Mouse (Mus musculus) liver, embryonic 11.5 days (tissue): Measurements from ENCODE around the gene Nsg1. TPM values are rescaled to one million over a fixed set of nuclear protein-coding genes. Genes with fewer than 3 reads are reported as not detected.

ENCODE experiments used
- ATAC-seq: fragments of 200-750 bp; cut with Nextera tagmentation; replicated peaks from 2 replicates; pipeline ENCODE4 v1.8.0; 2017; ENCODE audit warnings: moderate number of reproducible peaks, mild to moderate bottlenecking, moderate TSS enrichment, moderate library complexity; ENCODE audit not compliant: low FRiP score
- DNase-seq: peaks from one replicate; pipeline ENCODE4 v3.0.0-alpha.2; 2017; ENCODE audit warnings: low spot score
- H3K27ac ChIP-seq: fragments of 300-500 bp; sonication (generic); 2 replicates; pipeline ENCODE4 v1.5.1; 2014; ENCODE audit warnings: mild to moderate bottlenecking, low read depth, low read length, control low read depth
- H3K27me3 ChIP-seq: fragments of 300-500 bp; sonication (generic); replicated peaks from 2 replicates; pipeline ENCODE4 v1.6.1; 2014; ENCODE audit warnings: low read length, mixed read lengths; ENCODE audit not compliant: control insufficient read depth, insufficient read depth
- H3K36me3 ChIP-seq: fragments of 300-500 bp; sonication (generic); 2 replicates; pipeline ENCODE4 v1.6.1; 2014; ENCODE audit warnings: mild to moderate bottlenecking, low read length, moderate library complexity, mixed read lengths; ENCODE audit not compliant: control insufficient read depth, insufficient read depth
- H3K4me1 ChIP-seq: fragments of 300-500 bp; sonication (generic); replicated peaks from 2 replicates; pipeline ENCODE4 v1.6.1; 2014; ENCODE audit warnings: low read length, mixed read lengths; ENCODE audit not compliant: control insufficient read depth, insufficient read depth
- H3K4me2 ChIP-seq: fragments of 300-500 bp; sonication (generic); 2 replicates; pipeline ENCODE4 v1.6.1; 2014; ENCODE audit warnings: mild to moderate bottlenecking, control low read depth, moderate library complexity
- H3K4me3 ChIP-seq: fragments of 300-500 bp; sonication (generic); 2 replicates; pipeline ENCODE4 v1.5.1; 2014; ENCODE audit warnings: low read depth, low read length, control low read depth
- H3K9ac ChIP-seq: fragments of 300-500 bp; sonication (generic); 2 replicates; pipeline ENCODE4 v1.6.1; 2014; ENCODE audit warnings: low read depth, low read length, control low read depth
- H3K9me3 ChIP-seq: fragments of 300-500 bp; sonication (generic); 2 replicates; pipeline ENCODE4 v1.6.1; 2016; ENCODE audit warnings: low read length, inconsistent platforms, mixed read lengths; ENCODE audit not compliant: control insufficient read depth
- WGBS: fragments of 180-500 bp; shearing (Covaris S2); extraction: QIAGEN DNeasy Blood & Tissue Kit; methylation state at CpG from one replicate; pipeline ENCODE4 v1.1.7; 2014; 5-methylcytosine and 5-hydroxymethylcytosine counted together
- polyA plus RNA-seq: library from polyadenylated mRNA; unstranded; fragments of >200 nt; fragmentation: Nextera tagmentation; extraction: Ambion mirVana; gene quantifications from 2 replicates; pipeline ENCODE4 v1.2.1, GENCODE M21; 2014

Gene Nsg1
- polyA plus RNA-seq, 1 experiment from 2014 or later: 5.6 TPM

GRCm38 (mm10) chr5:38126519-38127306 is 33.0 kb downstream of the Nsg1 start:
- whole genome bisulfite sequencing: 84% methylated on average over 13 of the region's 13 CpGs
- ATAC-seq (no peak), DNase-seq (no peak)
- Histone ChIP-seq H3K4me2 (no peak overlapping the region), H3K36me3 (peaks cover 7% of the 10 kb centered on the region; the same call in 1 of the 2 replicates), H3K27ac (no peak overlapping the region), H3K9ac (no peak overlapping the region), H3K4me1 (no peaks in the 10 kb centered on the region), H3K27me3 (no peaks in the 10 kb centered on the region), H3K9me3 (no peaks in the 10 kb centered on the region), H3K4me3 (no peak overlapping the region)

GRCm38 (mm10) chr5:38121699-38122098 is 38.0 kb downstream of the Nsg1 start:
- Histone ChIP-seq H3K27me3 (no peaks in the 10 kb centered on the region), H3K4me3 (no peak overlapping the region), H3K36me3 (no peaks in the 10 kb centered on the region), H3K9me3 (no peaks in the 10 kb centered on the region), H3K4me1 (no peaks in the 10 kb centered on the region), H3K4me2 (no peak overlapping the region), H3K27ac (no peak overlapping the region), H3K9ac (no peak overlapping the region)
- no peak for ATAC-seq
- WGBS: 70% methylated on average over 7 of the region's 7 CpGs
- DNase-seq: no peak

- Histone ChIP-seq H3K4me3 (no peak overlapping the region), H3K27ac (no peak overlapping the region), H3K9me3 (no peaks in the 10 kb centered on the region), H3K9ac (no peak overlapping the region), H3K36me3 (peaks cover 2% of the 10 kb centered on the region; the same call in 1 of the 2 replicates), H3K4me1 (no peaks in the 10 kb centered on the region), H3K27me3 (no peaks in the 10 kb centered on the region), H3K4me2 (no peak overlapping the region)
- DNase-seq (no peak), ATAC-seq (no peak)
- WGBS: 91% methylated on average over 5 of the region's 5 CpGs
Observed at GRCm38 (mm10) chr5:38119268-38119667, 40.4 kb downstream of the Nsg1 start.

- no peak for ATAC-seq
- Histone ChIP-seq H3K27ac (no peak overlapping the region), H3K9me3 (no peaks in the 10 kb centered on the region), H3K4me3 (no peak overlapping the region), H3K9ac (no peak overlapping the region), H3K4me1 (no peaks in the 10 kb centered on the region), H3K36me3 (peaks cover 2% of the 10 kb centered on the region; the same call in 1 of the 2 replicates), H3K4me2 (no peak overlapping the region), H3K27me3 (no peaks in the 10 kb centered on the region)
- DNase-seq: no peak
- WGBS: 90% methylated on average over 1 of the region's 1 CpGs
Observed at GRCm38 (mm10) chr5:38117056-38117455, 42.7 kb downstream of the Nsg1 start.

- DNase-seq (no peak), ATAC-seq (no peak)
- H3K9ac ChIP-seq: no peak overlapping the region
- no peaks in the 10 kb centered on the region for H3K4me1 ChIP-seq
- no peaks in the 10 kb centered on the region for H3K27me3 ChIP-seq
- WGBS: 96% methylated on average over 2 of the region's 2 CpGs
- H3K36me3 ChIP-seq: peaks cover 2% of the 10 kb centered on the region; the same call in 1 of the 2 replicates
- H3K27ac ChIP-seq: no peak overlapping the region
- H3K9me3 ChIP-seq: no peaks in the 10 kb centered on the region
- no peak overlapping the region for H3K4me2 ChIP-seq
- H3K4me3 ChIP-seq: no peak overlapping the region
Observed at GRCm38 (mm10) chr5:38114526-38114925, 45.2 kb downstream of the Nsg1 start.

GRCm38 (mm10) chr5:38106807-38107206 is 52.9 kb downstream of the Nsg1 start:
- ATAC-seq: no peak
- H3K4me3 ChIP-seq: no peak overlapping the region
- 88% methylated on average over 10 of the region's 10 CpGs for WGBS

GRCm38 (mm10) chr5:38106080-38106697 is 53.5 kb downstream of the Nsg1 start:
- H3K9me3 ChIP-seq: no peaks in the 10 kb centered on the region
- no peaks in the 10 kb centered on the region for H3K4me1 ChIP-seq
- WGBS: 87% methylated on average over 14 of the region's 14 CpGs
- H3K9ac ChIP-seq: no peak overlapping the region
- DNase-seq (no peak), ATAC-seq (no peak)
- no peak overlapping the region for H3K27ac ChIP-seq
- H3K4me3 ChIP-seq: no peak overlapping the region
- no peaks in the 10 kb centered on the region for H3K36me3 ChIP-seq
- no peak overlapping the region for H3K4me2 ChIP-seq
- no peaks in the 10 kb centered on the region for H3K27me3 ChIP-seq

More at GRCm38 (mm10) chr5:38106807-38107206, 52.9 kb downstream of the Nsg1 start:
- H3K4me1 ChIP-seq: no peaks in the 10 kb centered on the region
- no peak for DNase-seq
- no peaks in the 10 kb centered on the region for H3K36me3 ChIP-seq
- no peak overlapping the region for H3K9ac ChIP-seq
- H3K27me3 ChIP-seq: no peaks in the 10 kb centered on the region
- H3K27ac ChIP-seq: no peak overlapping the region
- no peaks in the 10 kb centered on the region for H3K9me3 ChIP-seq
- H3K4me2 ChIP-seq: no peak overlapping the region

- DNase-seq: no peak
- Histone ChIP-seq H3K4me3 (no peak overlapping the region), H3K4me1 (no peaks in the 10 kb centered on the region), H3K9me3 (no peaks in the 10 kb centered on the region), H3K9ac (no peak overlapping the region), H3K27me3 (no peaks in the 10 kb centered on the region), H3K36me3 (no peaks in the 10 kb centered on the region), H3K27ac (no peak overlapping the region), H3K4me2 (no peak overlapping the region)
- no peak for ATAC-seq
- WGBS: 83% methylated on average over 2 of the region's 2 CpGs
Observed at GRCm38 (mm10) chr5:38102945-38103344, 56.8 kb downstream of the Nsg1 start.
